Mouse (Mus musculus) lung, embryonic 14.5 days (tissue): ENCODE measurements at regions not wholly inside any gene's neighbourhood (a gene's known extent, or its start where the extent isn't known, plus 50 kb on each side); places are given as distances from the start of the nearest gene placed in this dataset.

Source experiments
- ATAC-seq: fragments of 200-750 bp; cut with Nextera tagmentation; 2 replicates; pipeline ENCODE4 v1.8.0; 2017; ENCODE audit warnings: mild to moderate bottlenecking, moderate TSS enrichment, moderate library complexity; ENCODE audit not compliant: insufficient read depth
- DNase-seq: peaks from one replicate; pipeline ENCODE4 v3.0.0-alpha.2; 2015
- H3K27ac ChIP-seq: fragments of 300-500 bp; sonication (generic); 2 replicates; pipeline ENCODE4 v1.5.1; 2014; ENCODE audit warnings: low read depth, mild to moderate bottlenecking, moderate library complexity
- H3K27me3 ChIP-seq: fragments of 300-500 bp; sonication (generic); 2 replicates; pipeline ENCODE4 v1.6.1; 2014; ENCODE audit warnings: low read length, control low read depth; ENCODE audit not compliant: insufficient read depth
- H3K36me3 ChIP-seq: fragments of 300-500 bp; sonication (generic); 2 replicates; pipeline ENCODE4 v1.6.1; 2014; ENCODE audit warnings: control low read depth; ENCODE audit not compliant: insufficient read depth
- H3K4me1 ChIP-seq: fragments of 300-500 bp; sonication (generic); 2 replicates; pipeline ENCODE4 v1.6.1; 2014; ENCODE audit warnings: antibody characterized with exemption, control low read depth; ENCODE audit not compliant: insufficient read depth
- H3K4me2 ChIP-seq: fragments of 300-500 bp; sonication (generic); 2 replicates; pipeline ENCODE4 v1.6.1; 2014; ENCODE audit warnings: mild to moderate bottlenecking
- H3K4me3 ChIP-seq: fragments of 300-500 bp; sonication (generic); 2 replicates; pipeline ENCODE4 v1.5.1; 2014; ENCODE audit warnings: low read depth, low read length
- H3K9ac ChIP-seq: fragments of 300-500 bp; sonication (generic); 2 replicates; pipeline ENCODE4 v1.6.1; 2014
- H3K9me3 ChIP-seq: fragments of 300-500 bp; sonication (generic); 2 replicates; pipeline ENCODE4 v1.6.1; 2016; ENCODE audit warnings: low read depth, low read length, control low read depth
- CTCF ChIP-seq: IDR thresholded peaks from 2 replicates; pipeline ENCODE4 v1.5.1; 2016; ENCODE audit warnings: antibody characterized with exemption, low read depth
- WGBS: fragments of 180-500 bp; shearing (Covaris S2); extraction: QIAGEN DNeasy Blood & Tissue Kit; methylation state at CpG from one replicate; pipeline ENCODE4 v1.1.7; 2014; 5-methylcytosine and 5-hydroxymethylcytosine counted together

- Histone ChIP-seq H3K9me3 (no peaks in the 10 kb centered on the region), H3K36me3 (no peaks in the 10 kb centered on the region), H3K4me3 (no peak overlapping the region), H3K27ac (no peak overlapping the region), H3K4me2 (no peak overlapping the region), H3K4me1 (no peaks in the 10 kb centered on the region), H3K9ac (no peak overlapping the region), H3K27me3 (no peaks in the 10 kb centered on the region)
- DNase-seq, result no peak
- TF ChIP-seq CTCF, result no peak
- WGBS, result 58% methylated on average over 5 of the region's 5 CpGs
- no peak for ATAC-seq
These were observed 351.5 kb downstream of the Fut8 start for GRCm38 (mm10) chr12:77589416-77589815.

- Histone ChIP-seq H3K27me3 (no peaks in the 10 kb centered on the region), H3K9ac (no peak overlapping the region), H3K4me2 (no peak overlapping the region), H3K4me1 (no peaks in the 10 kb centered on the region), H3K9me3 (no peaks in the 10 kb centered on the region), H3K27ac (no peak overlapping the region), H3K36me3 (no peaks in the 10 kb centered on the region), H3K4me3 (no peak overlapping the region)
- WGBS, result 94% methylated on average over 1 of the region's 1 CpGs
- no peak for DNase-seq
- TF ChIP-seq CTCF, result no peak
- ATAC-seq, result no peak
These were observed 356.2 kb downstream of the Fut8 start for GRCm38 (mm10) chr12:77594092-77594491.

- Histone ChIP-seq H3K27ac (no peak overlapping the region), H3K4me1 (no peaks in the 10 kb centered on the region), H3K4me2 (no peak overlapping the region), H3K27me3 (no peaks in the 10 kb centered on the region), H3K36me3 (no peaks in the 10 kb centered on the region), H3K9ac (no peak overlapping the region), H3K4me3 (no peak overlapping the region), H3K9me3 (no peaks in the 10 kb centered on the region)
- 57% methylated on average over 3 of the region's 3 CpGs for WGBS
- no peak for TF ChIP-seq CTCF
- DNase-seq (no peak), ATAC-seq (no peak)
These were observed 356.7 kb downstream of the Fut8 start for GRCm38 (mm10) chr12:77594657-77595056.

- H3K9me3 ChIP-seq, result no peaks in the 10 kb centered on the region
- H3K4me3 ChIP-seq, result no peak overlapping the region
- 80% methylated on average over 5 of the region's 5 CpGs for WGBS
- H3K36me3 ChIP-seq, result no peaks in the 10 kb centered on the region
- no peak overlapping the region for H3K27ac ChIP-seq
- no peaks in the 10 kb centered on the region for H3K4me1 ChIP-seq
- no peak for TF ChIP-seq CTCF
- ATAC-seq, result no peak
- DNase-seq, result no peak
- H3K4me2 ChIP-seq, result no peak overlapping the region
- H3K27me3 ChIP-seq, result no peaks in the 10 kb centered on the region
- H3K9ac ChIP-seq, result no peak overlapping the region
These were observed 357.9 kb downstream of the Fut8 start for GRCm38 (mm10) chr12:77595821-77596220.

GRCm38 (mm10) chr12:77596676-77597075 is 358.8 kb downstream of the Fut8 start:
- TF ChIP-seq CTCF, result no peak
- WGBS, result 69% methylated on average over 3 of the region's 3 CpGs
- Histone ChIP-seq H3K4me1 (no peaks in the 10 kb centered on the region), H3K36me3 (no peaks in the 10 kb centered on the region), H3K27ac (no peak overlapping the region), H3K27me3 (no peaks in the 10 kb centered on the region), H3K4me3 (no peak overlapping the region), H3K9ac (no peak overlapping the region), H3K9me3 (no peaks in the 10 kb centered on the region), H3K4me2 (no peak overlapping the region)
- ATAC-seq, result no peak
- no peak for DNase-seq

GRCm38 (mm10) chr12:77597627-77598333 is 359.9 kb downstream of the Fut8 start:
- no peak overlapping the region for H3K4me2 ChIP-seq
- peak; percentile 92 for ATAC-seq
- no peak overlapping the region for H3K4me3 ChIP-seq
- no peaks in the 10 kb centered on the region for H3K4me1 ChIP-seq
- no peak overlapping the region for H3K9ac ChIP-seq
- no peaks in the 10 kb centered on the region for H3K36me3 ChIP-seq
- no peak for TF ChIP-seq CTCF
- H3K27me3 ChIP-seq, result no peaks in the 10 kb centered on the region
- WGBS, result 14% methylated on average over 3 of the region's 3 CpGs
- peak; percentile 88 for DNase-seq
- no peaks in the 10 kb centered on the region for H3K9me3 ChIP-seq
- peak overlapping the region; percentile 65; the same call in 1 of the 2 replicates for H3K27ac ChIP-seq

- no peak overlapping the region for H3K9ac ChIP-seq
- H3K4me3 ChIP-seq, result no peak overlapping the region
- no peaks in the 10 kb centered on the region for H3K36me3 ChIP-seq
- no peaks in the 10 kb centered on the region for H3K9me3 ChIP-seq
- ATAC-seq (peak; percentile 75; the same call in 1 of the 2 replicates), DNase-seq (peak; percentile 70)
- peak overlapping the region; percentile 37; the same call in 1 of the 2 replicates for H3K27ac ChIP-seq
- H3K4me2 ChIP-seq, result no peak overlapping the region
- TF ChIP-seq CTCF, result no peak
- H3K27me3 ChIP-seq, result no peaks in the 10 kb centered on the region
- 10% methylated on average over 7 of the region's 7 CpGs for WGBS
- H3K4me1 ChIP-seq, result no peaks in the 10 kb centered on the region
These were observed 360.4 kb downstream of the Fut8 start for GRCm38 (mm10) chr12:77598334-77598715.
